Mouse (Mus musculus) intestine, embryonic 14.5 days (tissue): ENCODE measurements around the gene Il17rd. TPM values are rescaled to one million over a fixed set of nuclear protein-coding genes. Genes with fewer than 3 reads are reported as not detected.

Source experiments
- ATAC-seq: fragments of 200-750 bp; cut with Nextera tagmentation; replicated peaks from 2 replicates; pipeline ENCODE4 v1.8.0; 2017; ENCODE audit warnings: low read depth, moderate number of reproducible peaks, moderate TSS enrichment, moderate library complexity; ENCODE audit not compliant: low FRiP score, low TSS enrichment
- DNase-seq: peaks from one replicate; pipeline ENCODE4 v3.0.0-alpha.2; 2018; ENCODE audit warnings: low spot score
- H3K27ac ChIP-seq: fragments of 300-500 bp; sonication (generic); 2 replicates; pipeline ENCODE4 v1.5.1; 2014; ENCODE audit warnings: low read depth, mild to moderate bottlenecking, control low read depth
- H3K27me3 ChIP-seq: fragments of 300-500 bp; sonication (generic); replicated peaks from 2 replicates; pipeline ENCODE4 v1.6.1; 2014; ENCODE audit warnings: low read length, control low read depth; ENCODE audit not compliant: control insufficient read depth, insufficient read depth
- H3K36me3 ChIP-seq: fragments of 300-500 bp; sonication (generic); 2 replicates; pipeline ENCODE4 v1.6.1; 2014; ENCODE audit warnings: low read length, control low read depth; ENCODE audit not compliant: control insufficient read depth, insufficient read depth
- H3K4me1 ChIP-seq: fragments of 300-500 bp; sonication (generic); replicated peaks from 2 replicates; pipeline ENCODE4 v1.6.1; 2014; ENCODE audit warnings: low read length, control low read depth, mixed read lengths; ENCODE audit not compliant: control insufficient read depth, insufficient read depth
- H3K4me2 ChIP-seq: fragments of 300-500 bp; sonication (generic); 2 replicates; pipeline ENCODE4 v1.6.1; 2014; ENCODE audit warnings: low read length
- H3K4me3 ChIP-seq: fragments of 300-500 bp; sonication (generic); 2 replicates; pipeline ENCODE4 v1.5.1; 2014; ENCODE audit warnings: low read depth, low read length, control low read depth, mixed read lengths
- H3K9ac ChIP-seq: fragments of 300-500 bp; sonication (generic); 2 replicates; pipeline ENCODE4 v1.6.1; 2014; ENCODE audit warnings: mild to moderate bottlenecking, low read length
- H3K9me3 ChIP-seq: fragments of 300-500 bp; sonication (generic); 2 replicates; pipeline ENCODE4 v1.6.1; 2016; ENCODE audit warnings: low read length, control low read depth; ENCODE audit not compliant: control insufficient read depth
- WGBS: fragments of 180-500 bp; shearing (Covaris S2); extraction: QIAGEN DNeasy Blood & Tissue Kit; methylation state at CpG from one replicate; pipeline ENCODE4 v1.1.7; 2014; 5-methylcytosine and 5-hydroxymethylcytosine counted together
- polyA plus RNA-seq: library from polyadenylated mRNA; unstranded; fragments of >200 nt; fragmentation: Nextera tagmentation; extraction: Ambion mirVana; gene quantifications from 2 replicates; pipeline ENCODE4 v1.2.1, GENCODE M21; 2014

The Il17rd gene
- 2.7 and 3.3 TPM in 2 replicates for polyA plus RNA-seq

DNA sequence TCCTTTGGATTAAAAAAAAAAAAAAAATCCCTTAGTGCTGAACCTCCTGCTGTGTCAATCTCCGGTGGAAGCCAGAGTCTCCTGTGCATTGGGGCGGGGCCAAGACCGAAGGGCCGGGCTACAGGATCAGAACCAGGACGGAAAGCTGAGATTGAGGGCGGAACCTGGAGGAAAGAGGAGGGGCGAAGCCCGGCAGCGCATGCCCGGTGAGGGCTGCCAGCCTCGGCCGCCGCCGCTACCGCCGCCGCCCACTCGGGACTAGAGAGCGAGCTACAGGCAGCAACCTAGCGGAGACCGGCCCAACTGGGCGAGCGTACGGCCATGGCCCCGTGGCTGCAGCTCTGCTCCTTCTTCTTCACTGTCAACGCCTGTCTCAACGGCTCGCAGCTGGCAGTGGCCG is at the start of gene Il17rd:
Gene Il17rd, plus strand, starts transcription at position 159 of the 400 bp plus-strand sequence.
- Histone ChIP-seq H3K4me2 (peak within 1 kb of the TSS; percentile 90), H3K36me3 (no peaks in the 10 kb centered on the region), H3K27me3 (no peaks in the 10 kb centered on the region), H3K9ac (peak within 1 kb of the TSS; percentile 72), H3K27ac (peak within 1 kb of the TSS; percentile 40), H3K4me1 (peaks cover 21% of the 10 kb centered on the region), H3K9me3 (no peaks in the 10 kb centered on the region), H3K4me3 (peak within 1 kb of the TSS; percentile 70)
- WGBS: under 1% methylated on average over 29 of the region's 29 CpGs
- ATAC-seq (peak; percentile 91), DNase-seq (peak; percentile 91)

DNA sequence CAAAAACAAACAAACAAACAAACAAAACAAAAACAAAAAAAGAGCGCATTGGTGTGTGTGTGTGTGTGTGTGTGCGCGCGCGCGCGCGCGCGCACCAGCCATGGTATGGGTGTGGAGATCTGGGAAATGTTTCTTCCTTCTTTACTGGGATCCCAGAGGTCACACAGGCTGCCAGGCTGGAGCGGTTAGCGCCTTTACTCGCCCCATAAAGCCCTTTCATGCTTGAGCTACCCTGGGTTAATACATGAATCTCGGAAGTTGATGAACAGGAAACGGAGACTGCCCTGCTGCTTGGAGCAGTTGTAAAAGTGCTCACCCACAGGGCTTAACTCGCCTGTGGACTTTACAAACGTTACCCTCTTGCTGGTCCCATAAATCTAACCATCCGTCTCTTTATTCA is 47.1 kb upstream of the Il17rd start:
- Histone ChIP-seq H3K4me1 (peaks cover 7% of the 10 kb centered on the region), H3K4me3 (no peak overlapping the region), H3K36me3 (no peaks in the 10 kb centered on the region), H3K27me3 (no peaks in the 10 kb centered on the region), H3K4me2 (no peak overlapping the region), H3K9me3 (no peaks in the 10 kb centered on the region), H3K27ac (no peak overlapping the region), H3K9ac (no peak overlapping the region)
- no peak for DNase-seq
- no peak for ATAC-seq
- 71% methylated on average over 18 of the region's 18 CpGs for WGBS

DNA sequence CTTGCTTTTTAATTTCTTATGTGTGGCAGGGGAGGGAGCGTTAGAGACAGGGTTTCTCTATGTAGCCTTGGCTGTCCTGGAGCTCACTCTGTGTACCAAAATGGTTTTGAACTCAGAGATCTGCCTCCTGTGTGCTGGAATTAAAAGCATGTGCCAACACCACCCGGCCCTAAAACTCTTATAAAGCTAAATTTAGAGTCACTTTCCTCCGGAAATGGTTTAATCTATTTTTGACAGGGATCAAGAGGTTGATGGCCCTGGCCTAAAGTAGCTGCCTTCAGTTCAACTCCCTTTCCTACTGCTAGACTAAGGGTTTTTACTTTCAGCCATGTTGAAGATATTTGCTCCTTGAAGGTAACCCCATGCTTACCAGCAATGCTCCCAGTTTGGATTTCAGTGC is 45.3 kb upstream of the Il17rd start:
- DNase-seq (no peak), ATAC-seq (no peak)
- Histone ChIP-seq H3K4me2 (no peak overlapping the region), H3K27ac (no peak overlapping the region), H3K4me1 (peaks cover 7% of the 10 kb centered on the region), H3K4me3 (no peak overlapping the region), H3K27me3 (no peaks in the 10 kb centered on the region), H3K9ac (no peak overlapping the region), H3K9me3 (no peaks in the 10 kb centered on the region), H3K36me3 (no peaks in the 10 kb centered on the region)
- WGBS: 47% methylated on average over 3 of the region's 3 CpGs

DNA sequence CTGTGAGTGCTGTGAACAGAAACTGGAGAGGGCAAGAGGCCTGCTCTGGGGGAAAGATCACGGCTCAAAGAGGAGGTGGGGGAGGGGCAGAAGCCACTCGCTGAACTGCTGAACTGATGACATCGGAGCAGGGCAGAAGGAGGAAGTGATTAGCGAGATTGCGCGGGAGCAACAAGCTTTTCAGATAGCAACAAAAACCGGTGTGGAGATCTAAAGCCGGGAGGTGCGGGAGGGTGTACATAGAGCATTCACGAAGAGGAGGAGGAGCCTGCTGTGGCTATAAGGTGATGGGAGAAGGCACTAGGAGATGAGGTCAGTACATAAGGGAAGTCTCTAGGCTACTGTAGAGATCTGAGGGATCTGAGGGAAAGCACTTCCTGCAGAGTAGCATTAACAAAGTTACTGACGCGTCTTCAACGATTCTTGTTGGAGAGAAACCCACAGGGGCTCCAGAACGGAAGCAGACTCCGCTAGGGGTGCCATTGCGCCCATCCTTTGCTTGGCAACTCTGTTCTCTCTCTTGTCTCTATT is 44.5 kb upstream of the Il17rd start, which contains the start of gene Hesx1:
Gene Hesx1, plus strand, starts transcription at position 206 of the 531 bp plus-strand sequence.
- Histone ChIP-seq H3K27me3 (no peaks in the 10 kb centered on the region), H3K9me3 (no peaks in the 10 kb centered on the region), H3K9ac (peak within 1 kb of the TSS; percentile 5; the same call in 1 of the 2 replicates), H3K27ac (peak within 1 kb of the TSS; percentile 5; the same call in 1 of the 2 replicates), H3K36me3 (no peaks in the 10 kb centered on the region), H3K4me1 (peaks cover 7% of the 10 kb centered on the region), H3K4me2 (peak within 1 kb of the TSS; percentile 48), H3K4me3 (peak within 1 kb of the TSS; percentile 18)
- ATAC-seq (peak; percentile 71), DNase-seq (peak; percentile 82)
- WGBS: 7% methylated on average over 16 of the region's 16 CpGs

DNA sequence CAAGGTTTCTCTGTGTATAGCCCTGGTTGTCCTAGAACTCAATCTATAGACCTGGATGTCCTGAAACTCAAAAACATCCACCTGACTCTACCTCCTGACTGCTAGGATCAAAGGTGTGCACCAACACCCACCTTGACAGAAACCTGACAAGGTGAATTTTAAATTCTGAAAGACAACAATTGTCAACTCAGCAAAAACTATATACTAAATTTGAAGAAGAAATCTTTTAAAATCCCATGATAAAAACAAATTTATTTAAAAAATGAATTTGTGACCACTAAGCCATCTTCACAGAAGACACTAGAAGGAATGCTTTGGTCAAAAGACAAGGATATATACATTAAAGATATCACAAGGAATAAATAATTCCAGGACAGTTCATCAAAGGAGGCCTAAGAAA is 42.5 kb upstream of the Il17rd start:
- H3K36me3 ChIP-seq: no peaks in the 10 kb centered on the region
- 0 out of 2 replicates have a peak, but pooled peaks cover 5% of the 10 kb centered on the region for H3K27me3 ChIP-seq
- no peaks in the 10 kb centered on the region for H3K9me3 ChIP-seq
- ATAC-seq: no peak
- peaks cover 7% of the 10 kb centered on the region for H3K4me1 ChIP-seq
- H3K4me3 ChIP-seq: no peak overlapping the region
- no peak for DNase-seq
- H3K9ac ChIP-seq: no peak overlapping the region
- no peak overlapping the region for H3K4me2 ChIP-seq
- H3K27ac ChIP-seq: no peak overlapping the region

DNA sequence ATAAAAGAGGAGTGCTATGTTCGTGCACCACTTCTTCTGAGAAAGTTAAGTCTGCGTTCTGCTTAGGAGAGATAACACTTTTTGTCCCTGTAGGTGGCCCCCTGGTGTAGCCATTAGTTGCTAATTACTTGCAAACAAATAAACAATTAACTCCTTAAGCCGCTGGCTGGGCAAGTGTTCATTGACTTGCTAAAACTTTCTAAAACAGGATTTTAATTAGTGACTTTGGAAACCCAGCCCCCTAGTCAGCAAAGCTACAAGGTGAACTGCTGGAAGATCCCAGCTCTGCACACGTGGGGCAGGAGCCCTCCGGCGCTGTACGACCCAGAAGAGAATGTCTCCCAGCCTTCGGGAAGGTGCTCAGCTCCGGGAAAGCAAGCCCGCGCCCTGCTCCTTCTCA is 38.4 kb upstream of the Il17rd start:
- DNase-seq (no peak), ATAC-seq (no peak)
- Histone ChIP-seq H3K4me3 (no peak overlapping the region), H3K9ac (no peak overlapping the region), H3K27ac (no peak overlapping the region), H3K4me2 (no peak overlapping the region), H3K36me3 (no peaks in the 10 kb centered on the region), H3K9me3 (no peaks in the 10 kb centered on the region), H3K4me1 (no peaks in the 10 kb centered on the region), H3K27me3 (0 out of 2 replicates have a peak, but pooled peaks cover 5% of the 10 kb centered on the region)
- WGBS: 5% methylated on average over 11 of the region's 11 CpGs

DNA sequence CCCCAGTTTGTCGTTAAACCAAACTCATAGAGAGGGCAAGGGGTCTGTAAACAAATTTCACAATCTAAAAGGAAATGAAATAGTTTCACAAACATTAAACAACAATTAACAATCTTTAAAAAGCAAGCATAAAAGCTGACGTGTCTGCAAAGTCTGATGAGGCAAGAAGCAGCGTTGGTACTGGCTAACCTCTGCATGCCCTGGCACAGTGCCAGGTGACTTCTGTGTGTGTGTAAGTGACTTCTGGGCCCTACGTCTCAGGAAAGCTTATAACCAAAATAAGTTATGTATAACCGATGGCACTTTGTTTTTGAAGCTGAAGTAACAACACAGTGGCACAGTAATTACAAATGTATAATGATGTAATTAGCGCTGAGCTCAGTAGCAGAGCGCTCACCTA is 33.8 kb upstream of the Il17rd start:
- H3K4me2 ChIP-seq: no peak overlapping the region
- no peaks in the 10 kb centered on the region for H3K4me1 ChIP-seq
- no peak overlapping the region for H3K9ac ChIP-seq
- DNase-seq (no peak), ATAC-seq (no peak)
- H3K27ac ChIP-seq: no peak overlapping the region
- WGBS: 65% methylated on average over 7 of the region's 7 CpGs
- no peaks in the 10 kb centered on the region for H3K36me3 ChIP-seq
- H3K4me3 ChIP-seq: no peak overlapping the region
- H3K27me3 ChIP-seq: 0 out of 2 replicates have a peak, but pooled peaks cover 5% of the 10 kb centered on the region
- no peaks in the 10 kb centered on the region for H3K9me3 ChIP-seq

DNA sequence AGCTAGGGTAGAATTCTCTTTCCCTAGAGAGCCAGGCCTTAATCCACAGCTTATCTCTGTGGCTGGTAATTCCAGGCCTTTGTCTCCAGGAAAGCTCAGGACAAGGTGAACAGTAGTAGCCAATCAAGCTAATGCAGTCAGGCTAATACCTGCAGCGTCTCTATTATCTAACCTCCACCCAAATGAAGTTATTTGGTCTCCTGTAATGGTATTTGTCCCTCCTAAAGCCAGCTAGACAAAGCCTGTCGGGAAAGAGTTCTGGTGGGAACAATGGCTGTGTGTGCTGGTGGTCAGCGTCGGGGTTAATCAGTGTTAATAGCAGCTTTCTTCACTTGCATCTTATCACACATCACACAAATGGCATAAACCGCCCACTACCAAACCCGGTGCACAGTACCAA is 32.8 kb upstream of the Il17rd start:
- Histone ChIP-seq H3K4me1 (no peaks in the 10 kb centered on the region), H3K4me3 (no peak overlapping the region), H3K27ac (no peak overlapping the region), H3K9me3 (no peaks in the 10 kb centered on the region), H3K36me3 (no peaks in the 10 kb centered on the region), H3K4me2 (no peak overlapping the region), H3K27me3 (no peaks in the 10 kb centered on the region), H3K9ac (no peak overlapping the region)
- DNase-seq (no peak), ATAC-seq (no peak)
- WGBS: 43% methylated on average over 6 of the region's 6 CpGs

DNA sequence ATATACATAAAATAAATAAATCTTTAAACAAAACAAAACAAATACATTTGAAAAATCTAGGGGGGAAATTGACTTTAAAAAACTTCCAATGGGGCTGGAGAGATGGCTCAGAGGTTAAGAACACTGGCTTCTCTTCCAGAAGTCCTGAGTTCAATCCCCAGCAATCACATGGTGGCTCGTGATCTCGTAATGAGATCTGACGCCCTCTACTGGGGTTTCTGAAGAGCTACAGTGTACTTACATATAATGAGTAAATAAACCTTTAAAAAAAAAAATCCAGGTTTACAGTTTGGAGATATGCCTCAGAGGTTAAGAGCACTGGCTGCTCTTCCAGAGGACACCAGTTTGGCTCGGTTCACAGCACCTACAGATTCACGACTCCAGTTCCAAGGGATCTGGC is 27.2 kb upstream of the Il17rd start:
- no peak overlapping the region for H3K4me2 ChIP-seq
- 81% methylated on average over 5 of the region's 5 CpGs for WGBS
- no peaks in the 10 kb centered on the region for H3K4me1 ChIP-seq
- H3K27ac ChIP-seq: no peak overlapping the region
- H3K9me3 ChIP-seq: no peaks in the 10 kb centered on the region
- no peak overlapping the region for H3K4me3 ChIP-seq
- no peak for ATAC-seq
- H3K9ac ChIP-seq: no peak overlapping the region
- no peaks in the 10 kb centered on the region for H3K27me3 ChIP-seq
- no peak for DNase-seq
- no peaks in the 10 kb centered on the region for H3K36me3 ChIP-seq
